Mouse (Mus musculus) neutrophil, adult 65 days (primary cell): ENCODE results near the gene 4930449I24Rik. TPM values are rescaled to one million over a fixed set of nuclear protein-coding genes. Genes with fewer than 3 reads are reported as not detected.

Experiments
- total RNA-seq: library from RNA; stranded (reverse); gene quantifications from 2 replicates; pipeline ENCODE4 v1.2.4, GENCODE M21; 2023

The 4930449I24Rik gene
- total RNA-seq, result not detected in 2 replicates

GRCm38 (mm10) chr5:146502099-146502498, at the start of gene 4930449I24Rik:
Gene 4930449I24Rik, plus strand, starts transcription at chr5:146502399.

GRCm38 (mm10) chr5:146481665-146482064, 20.5 kb upstream of the 4930449I24Rik start, which contains the start of gene Gm6408:
Gene Gm6408, plus strand, starts transcription at chr5:146481965.

DNA sequence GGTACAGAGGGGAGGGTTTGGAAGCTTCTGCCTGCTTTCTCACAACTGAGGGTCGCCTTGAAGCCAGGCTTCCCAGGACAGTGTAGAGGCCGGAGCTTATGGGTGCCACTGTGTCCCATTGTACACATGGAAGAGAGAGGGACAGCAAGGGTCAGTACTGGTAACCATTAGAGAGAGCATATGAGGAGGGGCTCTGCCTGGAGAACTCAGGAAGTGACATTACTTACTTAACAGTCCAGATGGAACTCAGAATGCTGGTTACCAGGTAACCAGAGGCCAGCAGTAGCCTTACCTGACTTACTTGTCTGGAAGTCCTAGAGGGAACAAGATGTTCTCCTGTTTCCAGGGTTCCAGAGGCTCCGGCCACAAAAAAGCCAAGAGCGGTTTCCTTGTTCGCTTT, 11.1 kb upstream of the 4930449I24Rik start, which contains the start of gene Gm6370:
Gene Gm6370, plus strand, starts transcription at position 301 of the 400 bp plus-strand sequence.

DNA sequence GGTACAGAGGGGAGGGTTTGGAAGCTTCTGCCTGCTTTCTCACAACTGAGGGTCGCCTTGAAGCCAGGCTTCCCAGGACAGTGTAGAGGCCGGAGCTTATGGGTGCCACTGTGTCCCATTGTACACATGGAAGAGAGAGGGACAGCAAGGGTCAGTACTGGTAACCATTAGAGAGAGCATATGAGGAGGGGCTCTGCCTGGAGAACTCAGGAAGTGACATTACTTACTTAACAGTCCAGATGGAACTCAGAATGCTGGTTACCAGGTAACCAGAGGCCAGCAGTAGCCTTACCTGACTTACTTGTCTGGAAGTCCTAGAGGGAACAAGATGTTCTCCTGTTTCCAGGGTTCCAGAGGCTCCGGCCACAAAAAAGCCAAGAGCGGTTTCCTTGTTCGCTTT, 11.6 kb downstream of the 4930449I24Rik start, which contains the start of gene Gm3402:
Gene Gm3402, plus strand, starts transcription at position 301 of the 400 bp plus-strand sequence.

DNA sequence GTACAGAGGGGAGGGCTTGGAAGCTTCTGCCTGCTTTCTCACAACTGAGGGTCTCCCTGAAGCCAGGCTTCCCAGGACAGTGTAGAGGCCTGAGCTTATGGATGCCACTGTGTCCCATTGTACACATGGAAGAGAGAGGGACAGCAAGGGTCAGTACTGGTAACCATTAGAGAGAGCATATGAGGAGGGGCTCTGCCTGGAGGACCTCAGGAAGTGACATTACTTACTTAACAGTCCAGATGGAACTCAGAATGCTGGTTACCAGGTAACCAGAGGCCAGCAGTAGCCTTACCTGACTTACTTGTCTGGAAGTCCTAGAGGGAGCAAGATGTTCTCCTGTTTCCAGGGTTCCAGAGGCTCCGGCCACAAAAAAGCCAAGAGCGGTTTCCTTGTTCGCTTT, 23.3 kb downstream of the 4930449I24Rik start, which contains the start of gene Gm3404:
Gene Gm3404, plus strand, starts transcription at position 301 of the 400 bp plus-strand sequence.

GRCm38 (mm10) chr5:146537347-146537746, 35.1 kb downstream of the 4930449I24Rik start, which contains the start of gene Gm3409:
Gene Gm3409, plus strand, starts transcription at chr5:146537647.

Other genes with a start within 250 kb of the 4930449I24Rik start
- not detected in 2 replicates for gene Wasf3, start 117.4 kb upstream of the 4930449I24Rik start, total RNA-seq
- not detected in 2 replicates for gene Gm6408, start 20.4 kb upstream of the 4930449I24Rik start, total RNA-seq
- gene Gm6370, start 11.0 kb upstream of the 4930449I24Rik start, total RNA-seq, result not detected in 2 replicates
- gene Gm3402, start 11.7 kb downstream of the 4930449I24Rik start, total RNA-seq, result not detected in 2 replicates
- gene Gm3404, start 23.4 kb downstream of the 4930449I24Rik start, total RNA-seq, result not detected in 2 replicates
- gene Gm3409, start 35.2 kb downstream of the 4930449I24Rik start, total RNA-seq, result not detected in 2 replicates
- gene Gm3415, start 53.7 kb downstream of the 4930449I24Rik start, total RNA-seq, result not detected in 2 replicates
- gene Gpr12, start 82.8 kb downstream of the 4930449I24Rik start, total RNA-seq, result not detected in 2 replicates